Mouse (Mus musculus): ENCODE measurements around the gene Erc2.

DNA sequence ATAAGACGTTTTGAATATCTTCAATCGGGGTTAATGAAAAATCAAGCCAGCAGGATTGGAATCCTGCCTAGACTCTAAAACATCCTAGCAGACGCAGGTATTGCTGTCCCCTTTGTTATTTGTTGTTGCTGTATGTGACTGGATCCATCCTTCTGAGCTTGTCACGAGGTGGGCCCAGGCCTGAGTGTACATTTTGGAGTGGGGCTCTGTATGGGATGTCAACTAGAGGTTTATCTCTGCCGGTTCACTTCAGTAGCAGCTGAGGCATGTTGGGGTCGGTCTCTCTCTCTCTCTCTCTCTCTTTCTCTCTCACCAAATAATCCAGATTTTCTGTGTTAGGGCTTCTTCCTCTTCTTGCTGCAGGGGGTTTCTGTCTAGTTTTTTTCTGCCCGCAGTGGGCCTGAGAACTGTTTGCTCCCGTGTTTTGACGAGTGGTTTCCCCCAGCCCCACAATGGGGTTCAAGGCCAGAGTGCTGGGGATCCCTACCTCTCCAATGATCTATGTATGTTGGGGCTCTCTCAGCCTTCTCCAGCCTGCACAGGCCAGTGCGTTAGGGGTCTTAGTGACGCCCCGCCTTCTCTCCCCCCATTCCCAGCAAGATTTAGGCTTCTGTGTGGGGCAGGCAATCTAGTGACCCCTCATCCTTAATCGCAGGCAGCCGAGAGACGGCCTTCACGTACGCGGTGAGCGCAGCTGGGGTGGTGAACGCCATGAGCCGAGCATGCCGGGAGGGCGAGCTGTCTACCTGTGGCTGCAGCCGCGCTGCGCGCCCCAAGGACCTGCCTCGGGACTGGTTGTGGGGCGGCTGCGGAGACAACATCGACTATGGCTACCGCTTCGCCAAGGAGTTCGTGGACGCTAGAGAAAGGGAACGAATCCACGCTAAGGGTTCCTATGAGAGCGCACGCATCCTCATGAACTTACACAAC lies 895.7 kb downstream of the Erc2 start:
- TF ChIP-seq CTCF (IDR thresholded peaks at IDR 0.05; ENCODE audit: low read depth) (no peak), EP300 (IDR thresholded peaks at IDR 0.05; ENCODE audit: low read depth) (no peak)
